Mouse (Mus musculus): ENCODE measurements at regions not wholly inside any gene's neighbourhood (a gene's known extent, or its start where the extent isn't known, plus 50 kb on each side); places are given as distances from the start of the nearest gene placed in this dataset.

- no peak for DNase-seq
- intact Hi-C loops (cut with DNase I): no loop called here
These were observed 60.3 kb downstream of the Fzd1 start for GRCm38 (mm10) chr5:4697346-4698095.

- intact Hi-C loops (cut with DNase I): no loop called here
- DNase-seq: no peak
These were observed 61.1 kb downstream of the Fzd1 start for GRCm38 (mm10) chr5:4696701-4697100.

- intact Hi-C loops (cut with DNase I): no loop called here
- no peak for DNase-seq
These were observed 68.7 kb downstream of the Fzd1 start for GRCm38 (mm10) chr5:4689130-4689529.

- DNase-seq: peak in 1 of 2 experiments; percentile 10
These were observed 82.5 kb downstream of the Fzd1 start for GRCm38 (mm10) chr5:4675316-4675715.

GRCm38 (mm10) chr5:4666381-4666780 lies 91.5 kb downstream of the Fzd1 start:
- intact Hi-C loops (cut with DNase I): no loop called here
- no peak for DNase-seq

More at GRCm38 (mm10) chr5:4675316-4675715, 82.5 kb downstream of the Fzd1 start:
- intact Hi-C loops (cut with DNase I): no loop called here

- DNase-seq: no peak
- intact Hi-C loops (cut with DNase I): no loop called here
These were observed 91.9 kb downstream of the Fzd1 start for GRCm38 (mm10) chr5:4665978-4666377.

GRCm38 (mm10) chr5:4664918-4665317 lies 92.9 kb downstream of the Fzd1 start:
- intact Hi-C loops (cut with DNase I): no loop called here
- no peak for DNase-seq

GRCm38 (mm10) chr5:4664488-4664887 lies 93.3 kb downstream of the Fzd1 start:
- intact Hi-C loops (cut with DNase I): no loop called here
- DNase-seq: no peak

- no peak for DNase-seq
- intact Hi-C loops (cut with DNase I): no loop called here
These were observed 95.6 kb downstream of the Fzd1 start for GRCm38 (mm10) chr5:4662198-4662585.

GRCm38 (mm10) chr5:4661420-4662197 lies 96.2 kb downstream of the Fzd1 start:
- DNase-seq: no peak
- intact Hi-C loops (cut with DNase I): no loop called here

GRCm38 (mm10) chr5:4657982-4658381 lies 99.9 kb downstream of the Fzd1 start:
- DNase-seq: no peak
- intact Hi-C loops (cut with DNase I): no loop called here

- peak; percentile 47 to 49 for DNase-seq
- intact Hi-C loops (cut with DNase I): no loop called here
These were observed 103.6 kb downstream of the Fzd1 start for GRCm38 (mm10) chr5:4654186-4654585.

- intact Hi-C loops (cut with DNase I): no loop called here
- peak; percentile 9 to 13 for DNase-seq
These were observed 106.5 kb downstream of the Fzd1 start for GRCm38 (mm10) chr5:4651167-4651955.

GRCm38 (mm10) chr5:4650709-4651108 lies 107.1 kb downstream of the Fzd1 start:
- DNase-seq: no peak
- intact Hi-C loops (cut with DNase I): no loop called here

- peak; percentile 22 to 34 for DNase-seq
- intact Hi-C loops (cut with DNase I): no loop called here
These were observed 107.8 kb downstream of the Fzd1 start for GRCm38 (mm10) chr5:4649858-4650556.

- intact Hi-C loops (cut with DNase I): no loop called here
- no peak for DNase-seq
These were observed 116.8 kb downstream of the Fzd1 start for GRCm38 (mm10) chr5:4641041-4641440.

- intact Hi-C loops (cut with DNase I): no loop called here
- DNase-seq: no peak
These were observed 124.1 kb downstream of the Fzd1 start for GRCm38 (mm10) chr5:4633763-4634162.

GRCm38 (mm10) chr5:4625206-4625605 lies 132.6 kb downstream of the Fzd1 start:
- intact Hi-C loops (cut with DNase I): no loop called here
- no peak for DNase-seq

GRCm38 (mm10) chr5:4623625-4624024 lies 134.2 kb downstream of the Fzd1 start:
- intact Hi-C loops (cut with DNase I): no loop called here
- DNase-seq: no peak

- intact Hi-C loops (cut with DNase I): no loop called here
- no peak for DNase-seq
These were observed 137.2 kb downstream of the Fzd1 start for GRCm38 (mm10) chr5:4620513-4621210.
